Mouse (Mus musculus) A20 (cell line): ENCODE measurements around the gene Zc3h8.

Experiments
- DNase-seq: peaks from one replicate; pipeline ENCODE4 v3.0.0-alpha.2; 2011; ENCODE audit warnings: low read depth, low spot score

Zc3h8 gene

DNA sequence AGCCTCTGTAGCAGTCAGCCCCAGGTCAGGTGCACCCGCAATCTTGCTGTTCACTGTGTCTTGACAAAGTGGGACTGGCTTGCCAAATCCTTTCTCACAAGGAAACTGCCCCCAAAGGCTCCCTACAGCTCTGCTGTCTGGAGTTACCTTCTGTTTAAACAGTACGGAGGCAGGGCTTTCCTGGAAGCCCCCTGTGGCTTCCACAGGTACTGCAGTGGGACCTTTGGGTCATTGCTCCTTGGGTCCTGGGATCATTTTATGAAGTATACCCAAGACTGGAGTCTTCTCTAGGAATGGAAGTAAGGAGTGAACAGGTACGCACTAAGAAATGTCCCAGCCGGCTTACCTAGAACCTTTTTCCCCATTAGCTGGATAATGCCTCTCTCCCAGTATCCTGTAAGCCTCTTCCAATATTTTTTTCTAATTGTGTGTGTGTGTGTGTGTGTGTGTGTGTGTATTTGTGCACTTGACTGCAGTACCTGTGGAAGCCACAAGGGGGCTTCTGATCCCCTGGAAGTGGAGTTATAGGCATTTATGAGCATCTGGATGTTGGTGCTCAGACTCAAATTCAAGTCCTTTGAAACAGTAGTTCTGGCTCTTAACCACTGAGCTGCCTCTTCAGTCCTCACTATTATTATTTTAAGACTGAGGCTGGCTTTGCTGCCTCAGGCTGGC lies 53.1 kb downstream of the Zc3h8 start:
- peak; percentile 26 for DNase-seq

GRCm38 (mm10) chr2:128887866-128888550 lies 55.9 kb downstream of the Zc3h8 start:
- no peak for DNase-seq

GRCm38 (mm10) chr2:128885225-128885811 lies 58.6 kb downstream of the Zc3h8 start:
- DNase-seq: no peak

DNA sequence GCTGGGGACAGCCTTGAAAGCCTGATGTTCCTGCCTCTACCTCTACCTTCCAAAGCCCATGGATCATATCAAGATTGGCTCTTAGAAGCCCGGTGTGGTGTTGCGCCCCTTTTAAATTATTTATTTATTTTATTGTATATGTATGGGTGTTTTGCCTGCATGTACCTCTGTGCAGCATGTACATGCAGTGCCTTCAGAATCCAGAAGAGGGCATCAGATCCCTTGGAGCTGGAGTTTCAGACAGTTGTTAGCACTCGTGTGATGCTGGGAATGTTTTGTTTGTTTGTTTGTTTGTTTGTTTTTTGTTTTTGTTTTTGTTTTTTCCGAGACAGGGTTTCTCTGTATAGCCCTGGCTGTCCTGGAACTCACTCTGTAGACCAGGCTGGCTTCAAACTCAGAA lies 62.6 kb downstream of the Zc3h8 start:
- peak; percentile 42 for DNase-seq
